Comparison of ENCODE assay signal across 9 mouse cellular contexts in genomic region chr4:119127229-119127628, GRCm38 (mm10). TPM values are rescaled to one million over a fixed set of nuclear protein-coding genes. Genes with fewer than 3 reads are reported as not detected.
DNase-seq lines count a peak whose midpoint lies in the region; ATAC-seq and TF ChIP-seq lines count a peak whose summit lies in the region.
"Had no signal": no experiment of that assay in that cellular context is flagged by ENCODE, and none has a peak within 500 bp of the region (broad histone marks: within the 10 kb centered on the region; RNA-seq: fewer than 3 reads in every experiment).

No protein-coding gene starts in this region.

- TF ChIP-seq CTCF in liver, postnatal 0 days (IDR thresholded peaks at IDR 0.05; ENCODE audit: low read depth) = no peak

- H3K36me3 ChIP-seq in erythroblast, embryonic 14.5 days (ENCODE audit: control insufficient read depth) = peaks cover 100% of the 10 kb centered on the region
- peaks cover 74% of the 10 kb centered on the region for H3K36me3 ChIP-seq in liver, postnatal 0 days (replicated peaks; ENCODE audit: insufficient read depth, low read length)

- peak overlapping the region; percentile 83 for H3K27ac ChIP-seq in liver, postnatal 0 days (ENCODE audit: low read depth)
- H3K27ac ChIP-seq: stomach, embryonic 15.5 days had no signal

- H3K4me3 ChIP-seq in erythroblast, embryonic 14.5 days (replicated peaks) = peak overlapping the region; percentile 11
- H3K4me3 ChIP-seq in liver, postnatal 0 days (ENCODE audit: low read depth, low read length) = no peak overlapping the region
- H3K4me3 ChIP-seq: stomach, embryonic 15.5 days had no signal

- peak overlapping the region; percentile 18; the same call in 1 of the 2 replicates for H3K4me2 ChIP-seq in liver, postnatal 0 days (ENCODE audit: low read depth, low read length)
- H3K4me2 ChIP-seq: stomach, embryonic 15.5 days had no signal

- H3K27me3 ChIP-seq in erythroblast, embryonic 14.5 days (ENCODE audit: control insufficient read depth) = no peaks in the 10 kb centered on the region
- H3K27me3 ChIP-seq in liver, postnatal 0 days (ENCODE audit: insufficient read depth, low read length) = no peaks in the 10 kb centered on the region
- H3K27me3 ChIP-seq: stomach, embryonic 15.5 days had no signal

- no peaks in the 10 kb centered on the region for H3K9me3 ChIP-seq in erythroblast, embryonic 14.5 days (ENCODE audit: control insufficient read depth, low read length)
- H3K9me3 ChIP-seq in liver, postnatal 0 days (ENCODE audit: low read length) = no peaks in the 10 kb centered on the region
- H3K9me3 ChIP-seq: stomach, embryonic 15.5 days had no signal

- H3K4me1 ChIP-seq in erythroblast, embryonic 14.5 days (ENCODE audit: control insufficient read depth) = peaks cover 97% of the 10 kb centered on the region
- peaks cover 49% of the 10 kb centered on the region for H3K4me1 ChIP-seq in liver, postnatal 0 days (ENCODE audit: insufficient read depth)

- WGBS in liver, postnatal 0 days (ENCODE audit: insufficient replicate concordance) = 26% methylated on average over 6 of the region's 6 CpGs

- no peak for TF ChIP-seq EP300 in liver, postnatal 0 days (IDR thresholded peaks at IDR 0.05; ENCODE audit: low read depth)

- DNase-seq in T-cell, adult 2 months (ENCODE audit: low spot score) = peak; percentile 75
- no peak for DNase-seq in liver, postnatal 0 days
- DNase-seq in spleen, adult 18-20 months = peak; percentile 53 to 59
- no peak for DNase-seq in layer of hippocampus, postnatal 10 days (ENCODE audit: low spot score in 2 of 2)
- DNase-seq in right cerebral cortex, postnatal 4 days = no peak
- no peak for DNase-seq in right cerebral cortex, postnatal 36 days (ENCODE audit: low spot score in 2 of 2)

- ATAC-seq in erythroblast, adult 5-6 weeks (replicated peaks; ENCODE audit: low FRiP score, poor library complexity, severe bottlenecking) = no peak
- peak; percentile 28 for ATAC-seq in liver, postnatal 0 days

- H3K9ac ChIP-seq in liver, postnatal 0 days (replicated peaks) = no peak overlapping the region
- H3K9ac ChIP-seq: stomach, embryonic 15.5 days had no signal

RNA-seq across cellular contexts. Expression of gene Slc2a1, which starts 18.7 kb away (rescaled TPM):
- 189 and 215 TPM in 2 replicates for polyA plus RNA-seq in erythroblast, embryonic 14.5 days (2012)
- 0.38 and 2.7 TPM in 2 replicates for total RNA-seq in erythroblast, adult 5-6 weeks (2015; ENCODE audit: low replicate concordance)
- 1.1 and 1.4 TPM in 2 replicates for total RNA-seq in erythroblast, adult 5-6 weeks (2017; ENCODE audit: low replicate concordance)
- 25.4 and 29.6 TPM in 2 replicates for polyA plus RNA-seq in liver, postnatal 0 days (2015; fragmentation: Nextera tagmentation; extraction: Ambion mirVana)
- total RNA-seq in layer of hippocampus, postnatal 10 days (2021) = 10 to 100 TPM; 53.4 to 60.4 TPM

RNA-seq across cellular contexts. Expression of gene Zfp691, which starts 46.8 kb away (rescaled TPM):
- polyA plus RNA-seq in erythroblast, embryonic 14.5 days (2012) = 1.8 and 2.0 TPM in 2 replicates
- total RNA-seq in erythroblast, adult 5-6 weeks (2015; ENCODE audit: low replicate concordance) = 2.3 and 4.2 TPM in 2 replicates
- total RNA-seq in erythroblast, adult 5-6 weeks (2017; ENCODE audit: low replicate concordance) = 3.1 and 4.0 TPM in 2 replicates
- polyA plus RNA-seq in liver, postnatal 0 days (2015; fragmentation: Nextera tagmentation; extraction: Ambion mirVana) = 1.8 and 2.1 TPM in 2 replicates
- total RNA-seq in layer of hippocampus, postnatal 10 days (2021) = 1 to 10 TPM; 6.2 to 7.7 TPM

Comparison
In these comparisons a context has a peak if more than half of its experiments do, and no peak if none do; other contexts are left out.
1. DNase-seq: peak in T-cell, adult 2 months (single experiment) and spleen, adult 18-20 months (2 of 2); none in liver, postnatal 0 days (single experiment), layer of hippocampus, postnatal 10 days (0 of 2), right cerebral cortex, postnatal 4 days (single experiment) and right cerebral cortex, postnatal 36 days (0 of 2).
2. RNA of gene Slc2a1, which starts 18.7 kb away (total RNA-seq): 53.4 to 60.4 TPM in layer of hippocampus, postnatal 10 days; 0.38 to 2.7 TPM in erythroblast, adult 5-6 weeks; every median in the first group is over 10 times any median in the second.